Mouse (Mus musculus) liver, postnatal 0 days (tissue): ENCODE measurements around the gene Lmod2.

Experiments
- CTCF ChIP-seq: sonication (generic); IDR thresholded peaks from 2 replicates; pipeline ENCODE4 v1.5.1; 2016; ENCODE audit warnings: antibody characterized with exemption, low read depth
- EP300 ChIP-seq: IDR thresholded peaks from 2 replicates; pipeline ENCODE4 v1.6.1; 2016; ENCODE audit warnings: antibody characterized with exemption, low read depth, mild to moderate bottlenecking

DNA sequence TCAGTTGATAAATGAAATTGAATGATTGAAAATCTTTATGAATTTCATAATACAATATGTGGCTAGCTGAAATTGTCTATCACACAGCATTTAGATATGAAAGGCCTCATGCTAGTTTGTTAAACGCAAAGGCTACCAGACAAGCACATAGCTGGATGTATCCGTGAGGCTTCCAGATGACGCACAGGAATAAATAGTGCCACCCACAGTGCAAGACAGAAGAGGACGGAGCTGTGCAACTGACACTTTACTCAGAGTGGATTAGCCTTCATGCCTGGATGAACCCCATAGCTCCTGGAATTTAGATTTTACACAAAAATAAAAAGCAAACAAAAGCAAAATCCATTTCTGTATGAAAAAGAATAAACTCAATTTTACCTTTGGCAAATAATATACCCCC lies 16.4 kb downstream of the Lmod2 start:
- TF ChIP-seq CTCF: no peak
- TF ChIP-seq EP300: no peak
